Mouse (Mus musculus): Measurements from ENCODE around the gene Msrb2. TPM values are rescaled to one million over a fixed set of nuclear protein-coding genes. Genes with fewer than 3 reads are reported as not detected.

The Msrb2 gene
- 13.8 and 17.1 TPM in 2 replicates for polyA plus RNA-seq (2012; rRNA removed)

DNA sequence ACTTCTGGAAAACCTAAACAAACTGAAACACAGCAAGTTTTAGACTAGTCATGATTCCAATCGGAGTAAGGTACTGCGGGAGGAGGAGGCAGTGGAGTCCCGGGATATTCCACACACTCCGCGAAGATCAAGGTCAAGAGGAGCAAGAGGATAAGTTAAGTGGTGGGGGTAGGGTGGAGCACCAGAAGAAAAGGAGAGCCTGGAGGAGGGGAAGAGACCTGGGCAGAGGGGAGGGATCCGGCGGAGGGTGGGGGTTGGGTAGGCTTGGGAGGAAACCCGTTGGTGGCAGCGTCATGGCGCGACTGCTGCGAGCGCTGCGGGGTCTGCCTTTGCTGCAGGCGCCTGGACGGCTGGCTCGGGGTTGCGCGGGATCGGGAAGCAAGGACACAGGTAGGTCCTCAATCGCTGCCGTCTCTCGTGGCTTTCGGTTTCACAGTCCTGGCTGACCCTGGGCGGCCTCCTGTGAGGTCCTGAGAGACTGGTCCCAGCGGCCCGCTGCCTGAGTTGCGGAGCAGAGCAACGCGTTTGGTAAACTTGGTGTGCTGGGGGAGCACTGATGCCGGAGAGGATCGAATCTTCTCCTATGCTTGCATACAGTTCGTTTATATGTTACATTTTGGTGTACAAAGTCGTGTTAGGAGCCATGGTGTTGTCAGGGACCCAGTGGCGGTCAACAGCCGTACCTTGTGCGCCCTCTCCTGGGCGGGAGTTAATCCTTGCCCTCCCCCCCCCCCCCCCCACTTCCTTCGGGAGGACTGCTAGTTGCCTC, at the start of gene Msrb2:
Msrb2 (plus strand) TSS at position 51 of the 769 bp plus-strand sequence.

Other genes starting within 250 kb of the Msrb2 start
- 0.17 and 0.46 TPM in 2 replicates for gene Armc3, start 172.1 kb upstream of the Msrb2 start, polyA plus RNA-seq (2012; rRNA removed)
- 1.5 and 1.6 TPM in 2 replicates for gene Ptf1a, start 74.2 kb downstream of the Msrb2 start, polyA plus RNA-seq (2012; rRNA removed)
- 0.04 and 0.10 TPM in 2 replicates for gene 4921504E06Rik, start 182.5 kb downstream of the Msrb2 start, polyA plus RNA-seq (2012; rRNA removed)